ENCODE assay signal across 8 mouse cellular contexts in the genomic region with DNA sequence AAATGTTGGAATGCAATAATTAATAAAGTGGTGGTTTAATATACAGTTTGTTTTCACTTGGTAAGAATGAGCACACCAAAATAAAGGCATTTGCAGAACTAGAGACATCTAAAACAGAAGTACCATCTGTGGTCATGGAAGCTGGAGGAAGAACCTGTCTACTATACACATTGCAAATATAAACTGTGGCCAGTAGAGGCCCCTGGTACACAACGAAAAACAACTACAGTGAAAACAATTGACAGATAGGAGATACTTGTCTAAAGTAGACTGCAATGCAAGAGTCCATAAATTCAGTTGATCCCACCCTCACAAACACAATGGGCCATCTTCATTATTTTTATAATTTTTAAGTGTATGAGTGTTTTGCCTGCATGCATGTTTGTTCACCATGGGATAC. TPM values are rescaled to one million over a fixed set of nuclear protein-coding genes. Genes with fewer than 3 reads are reported as not detected.
DNase-seq lines count a peak whose midpoint lies in the region.

No protein-coding gene starts in this region.

- peak; percentile 3 for DNase-seq in embryo, embryonic 10.5 days (ENCODE audit: low spot score)
- DNase-seq in embryo, embryonic 9.5 days (ENCODE audit: extremely low spot score): no peak
- peak; percentile 9 for DNase-seq in layer of hippocampus, adult 11-12 months (ENCODE audit: low spot score)
- no peak for DNase-seq in layer of hippocampus, adult 9-10 months (ENCODE audit: low spot score)
- peak; percentile 21 for DNase-seq in CD4-positive helper T cell, adult 2 months (ENCODE audit: low read depth, low spot score)
- peak; percentile 6 to 15 for DNase-seq in cerebellum, postnatal 36 days
- no peak for DNase-seq in urinary bladder, postnatal 4 days (ENCODE audit: low spot score in 2 of 2)
- DNase-seq in gastrocnemius, adult 18-20 months (ENCODE audit: low spot score): no peak

RNA-seq across cellular contexts. Expression of gene Zc3h12b, which starts 24.4 kb away (rescaled TPM):
- under 1 TPM; 0.27 to 0.28 TPM for total RNA-seq in gastrocnemius, adult 18-20 months (2021)

RNA-seq across cellular contexts. Expression of gene Zc4h2, which starts 28.8 kb away (rescaled TPM):
- total RNA-seq in gastrocnemius, adult 18-20 months (2021): 1 to 10 TPM in 1 of 2 experiments, under 1 TPM in 1; 0.88 to 1.1 TPM

Comparison
In these comparisons a context has a peak if more than half of its experiments do, and no peak if none do; other contexts are left out.
1. DNase-seq: peak in embryo, embryonic 10.5 days (single experiment), layer of hippocampus, adult 11-12 months (single experiment), CD4-positive helper T cell, adult 2 months (single experiment) and cerebellum, postnatal 36 days (2 of 2); none in embryo, embryonic 9.5 days (single experiment), layer of hippocampus, adult 9-10 months (single experiment), urinary bladder, postnatal 4 days (0 of 2) and gastrocnemius, adult 18-20 months (single experiment).